Mouse (Mus musculus) cerebellum, adult 9-10 months (tissue): ENCODE results near the gene Hprt.
A peak's percentile ranks its signal among the peaks of the same experiment; 100 is the strongest.

Source experiments
- DNase-seq: peaks from one replicate; pipeline ENCODE4 v3.0.0; 2022

Hprt gene

DNA sequence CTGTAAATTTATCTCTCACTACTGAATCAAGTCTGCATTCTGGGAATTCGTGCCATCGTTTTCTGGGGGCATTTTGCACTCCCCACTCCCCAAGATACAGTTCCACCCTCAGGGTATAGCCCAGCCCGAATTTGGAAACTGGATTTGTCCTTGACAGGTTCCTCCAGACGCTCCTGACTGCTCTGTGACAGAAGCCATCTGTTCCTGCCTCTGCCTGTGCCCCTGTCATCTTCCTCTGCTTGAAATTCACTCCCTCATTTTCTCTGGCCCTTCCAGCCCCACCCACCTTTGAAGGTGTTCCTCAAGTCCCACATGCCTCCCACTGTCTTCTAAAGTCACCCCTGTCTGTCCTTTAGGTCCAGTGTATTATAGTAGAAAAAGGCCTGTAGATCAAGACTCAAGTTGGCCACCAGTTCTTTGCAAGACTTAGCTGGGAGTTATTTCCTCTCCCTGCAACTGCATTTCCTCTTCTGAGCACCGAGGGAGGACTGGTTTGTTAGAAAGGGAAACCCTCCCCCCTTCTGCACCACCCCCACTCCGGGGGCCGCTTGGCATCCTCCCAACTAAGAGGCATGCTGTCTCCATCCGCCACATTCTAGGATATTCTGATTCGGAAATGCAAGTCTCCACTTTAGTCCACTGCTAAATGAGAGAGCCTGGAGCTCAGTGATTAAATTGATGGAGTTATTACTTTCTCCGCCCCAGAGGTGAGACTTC is 57.4 kb downstream of the Hprt start:
- no peak for DNase-seq

- no peak for DNase-seq
These were observed 58.1 kb downstream of the Hprt start for GRCm38 (mm10) chrX:53046033-53046432.

DNA sequence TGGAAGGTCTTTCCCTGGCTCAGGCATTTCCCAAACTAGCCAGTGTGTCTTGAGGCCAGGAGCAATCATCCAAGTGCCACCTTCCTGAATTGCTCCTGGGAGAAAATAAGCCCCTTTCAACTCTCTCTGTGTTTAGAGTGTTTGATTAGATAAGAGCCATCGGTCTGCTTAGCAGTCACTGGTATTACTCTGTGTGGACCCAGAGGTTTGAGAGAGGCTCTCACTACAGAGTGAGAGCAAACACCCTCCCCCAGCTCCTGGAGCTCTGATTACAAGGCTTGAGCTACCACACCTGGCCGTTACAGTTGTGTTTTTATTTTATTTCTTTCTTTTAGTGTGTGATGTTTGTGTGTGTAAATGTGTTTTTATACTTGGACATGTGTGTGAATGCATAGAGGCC is 59.0 kb downstream of the Hprt start:
- DNase-seq: no peak

GRCm38 (mm10) chrX:53049196-53049595 is 61.3 kb downstream of the Hprt start:
- DNase-seq: no peak

GRCm38 (mm10) chrX:53050353-53050752 is 62.4 kb downstream of the Hprt start:
- no peak for DNase-seq

GRCm38 (mm10) chrX:53052652-53053500 is 64.9 kb downstream of the Hprt start:
- DNase-seq: no peak

DNA sequence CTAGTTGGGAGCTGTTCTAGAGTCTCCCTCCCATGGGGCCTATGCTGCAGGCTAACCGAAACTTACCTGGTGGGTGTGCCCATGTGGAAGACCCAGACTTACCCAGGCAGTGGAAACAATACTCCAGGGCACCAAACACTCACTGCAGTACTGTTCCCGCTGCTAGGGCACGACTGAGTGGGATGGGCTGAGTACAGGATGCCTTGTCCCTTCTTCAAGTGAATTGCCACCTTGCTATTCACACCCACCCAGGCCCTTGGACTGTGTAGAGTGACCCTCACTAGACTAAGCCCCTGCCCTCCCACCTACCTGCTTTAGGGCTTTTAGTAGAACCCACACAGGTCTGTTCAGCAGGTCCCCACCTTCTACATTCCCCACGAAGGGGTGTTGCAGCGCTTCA is 65.9 kb downstream of the Hprt start:
- no peak for DNase-seq

DNA sequence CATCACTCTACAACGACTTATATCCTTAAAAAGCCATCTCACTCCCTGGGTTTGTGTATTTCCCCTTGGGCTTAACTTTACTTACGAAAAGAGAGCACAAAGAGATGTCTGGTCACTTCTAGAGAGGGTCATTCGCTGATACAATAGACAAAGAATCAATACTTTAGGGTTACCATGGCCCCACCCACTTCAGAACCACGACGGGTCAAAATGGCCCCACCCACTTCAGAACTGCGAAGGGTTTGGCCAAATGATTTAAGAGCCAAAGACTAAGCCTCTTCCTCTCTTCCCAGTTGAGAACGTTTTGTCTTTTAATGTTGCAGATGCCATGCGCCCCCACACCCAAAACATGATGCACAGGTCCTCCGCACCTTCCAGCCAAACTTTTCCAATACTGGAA is 67.8 kb downstream of the Hprt start:
- DNase-seq: no peak

DNA sequence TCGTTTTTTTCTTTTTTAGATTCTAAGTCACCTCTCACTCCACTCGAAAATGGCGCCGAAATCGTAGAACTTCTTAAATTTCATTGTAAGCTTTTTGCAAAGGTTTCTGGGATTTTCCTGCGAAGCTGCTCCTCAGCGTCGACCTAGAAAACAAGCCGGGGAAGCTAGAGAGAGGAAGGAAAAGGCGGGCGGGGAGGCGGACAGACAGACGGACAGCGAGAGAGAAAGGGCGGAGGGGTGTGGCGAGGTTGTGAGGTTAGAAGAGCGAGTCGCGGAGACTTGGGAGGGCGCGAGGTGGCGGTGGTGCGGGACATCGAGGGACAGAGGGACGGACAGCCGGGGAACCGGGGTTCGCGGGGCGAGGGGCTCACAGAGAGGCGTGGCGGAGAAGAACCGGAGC is 68.7 kb downstream of the Hprt start:
- no peak for DNase-seq

GRCm38 (mm10) chrX:53057054-53057759 is 69.3 kb downstream of the Hprt start:
- DNase-seq: peak; percentile 18

GRCm38 (mm10) chrX:53057760-53058090 is 69.8 kb downstream of the Hprt start:
- DNase-seq: no peak

- DNase-seq: no peak
These were observed 70.7 kb downstream of the Hprt start for GRCm38 (mm10) chrX:53058459-53059280.

- no peak for DNase-seq
These were observed 71.6 kb downstream of the Hprt start for GRCm38 (mm10) chrX:53059426-53060007.

GRCm38 (mm10) chrX:53064406-53064805 is 76.5 kb downstream of the Hprt start:
- no peak for DNase-seq
